Mouse (Mus musculus): ENCODE data around the gene Gm37240.

Gene Gm37240

GRCm38 (mm10) chr3:85776126-85776525 lies 111.2 kb downstream of the Gm37240 start:
- no peaks in the 10 kb centered on the region for H3K36me3 ChIP-seq (ENCODE audit: control insufficient read depth, insufficient read depth, low read length, poor library complexity, severe bottlenecking)
- no peak for DNase-seq (ENCODE audit: low read depth, low spot score)
- H3K27me3 ChIP-seq (ENCODE audit: control insufficient read depth, insufficient read depth, low read length, poor library complexity, severe bottlenecking): no peaks in the 10 kb centered on the region

- no peak for DNase-seq (ENCODE audit: low read depth, low spot score)
- Histone ChIP-seq H3K36me3 (ENCODE audit: control insufficient read depth, insufficient read depth, low read length, poor library complexity, severe bottlenecking) (no peaks in the 10 kb centered on the region), H3K27me3 (ENCODE audit: control insufficient read depth, insufficient read depth, low read length, poor library complexity, severe bottlenecking) (no peaks in the 10 kb centered on the region)
Measured at GRCm38 (mm10) chr3:85773886-85774285, 113.4 kb downstream of the Gm37240 start.

DNA sequence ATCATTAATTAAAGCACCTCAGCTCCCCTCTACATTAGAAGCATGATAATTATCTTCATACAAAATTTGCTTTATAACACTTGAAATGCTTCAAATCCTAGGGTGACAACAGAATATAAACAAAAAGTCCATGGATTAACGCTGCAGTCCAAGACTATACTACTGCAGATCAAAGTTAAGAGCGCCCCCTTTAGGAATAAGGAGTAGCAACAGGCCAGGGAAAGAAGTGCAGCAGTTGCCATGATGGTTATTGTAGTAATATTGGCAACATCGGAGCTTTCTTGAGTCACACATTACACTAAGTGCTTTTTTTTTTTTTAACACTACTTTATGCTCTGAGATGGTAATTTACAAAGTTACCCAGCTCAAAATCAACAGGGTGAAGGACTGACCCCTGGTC lies 113.9 kb downstream of the Gm37240 start:
- no peaks in the 10 kb centered on the region for H3K36me3 ChIP-seq (ENCODE audit: control insufficient read depth, insufficient read depth, low read length, poor library complexity, severe bottlenecking)
- H3K27me3 ChIP-seq (ENCODE audit: control insufficient read depth, insufficient read depth, low read length, poor library complexity, severe bottlenecking): no peaks in the 10 kb centered on the region
- DNase-seq (ENCODE audit: low read depth, low spot score): no peak

DNA sequence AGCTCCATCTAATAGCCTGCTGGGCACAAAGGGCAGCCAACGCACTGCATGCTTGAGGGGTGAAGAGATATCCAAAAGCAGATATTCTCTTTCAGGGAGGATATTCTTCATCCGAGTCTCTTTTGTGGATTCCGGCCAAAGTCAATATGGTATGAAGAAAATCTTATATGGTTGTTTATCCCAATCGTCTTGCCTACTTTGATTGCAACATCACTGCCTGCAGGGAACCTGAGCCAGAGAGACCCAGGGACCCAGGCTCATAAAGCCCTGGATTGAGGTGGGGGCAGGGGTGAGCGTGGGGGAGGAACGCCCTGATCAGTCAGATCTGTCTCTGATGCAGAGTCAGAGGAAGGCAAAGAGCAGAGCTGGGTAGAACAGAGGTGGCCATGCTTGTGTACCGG lies 122.4 kb downstream of the Gm37240 start:
- Histone ChIP-seq H3K36me3 (ENCODE audit: control insufficient read depth, insufficient read depth, low read length, poor library complexity, severe bottlenecking) (no peaks in the 10 kb centered on the region), H3K27me3 (ENCODE audit: control insufficient read depth, insufficient read depth, low read length, poor library complexity, severe bottlenecking) (no peaks in the 10 kb centered on the region)
- DNase-seq (ENCODE audit: low read depth, low spot score): no peak

DNA sequence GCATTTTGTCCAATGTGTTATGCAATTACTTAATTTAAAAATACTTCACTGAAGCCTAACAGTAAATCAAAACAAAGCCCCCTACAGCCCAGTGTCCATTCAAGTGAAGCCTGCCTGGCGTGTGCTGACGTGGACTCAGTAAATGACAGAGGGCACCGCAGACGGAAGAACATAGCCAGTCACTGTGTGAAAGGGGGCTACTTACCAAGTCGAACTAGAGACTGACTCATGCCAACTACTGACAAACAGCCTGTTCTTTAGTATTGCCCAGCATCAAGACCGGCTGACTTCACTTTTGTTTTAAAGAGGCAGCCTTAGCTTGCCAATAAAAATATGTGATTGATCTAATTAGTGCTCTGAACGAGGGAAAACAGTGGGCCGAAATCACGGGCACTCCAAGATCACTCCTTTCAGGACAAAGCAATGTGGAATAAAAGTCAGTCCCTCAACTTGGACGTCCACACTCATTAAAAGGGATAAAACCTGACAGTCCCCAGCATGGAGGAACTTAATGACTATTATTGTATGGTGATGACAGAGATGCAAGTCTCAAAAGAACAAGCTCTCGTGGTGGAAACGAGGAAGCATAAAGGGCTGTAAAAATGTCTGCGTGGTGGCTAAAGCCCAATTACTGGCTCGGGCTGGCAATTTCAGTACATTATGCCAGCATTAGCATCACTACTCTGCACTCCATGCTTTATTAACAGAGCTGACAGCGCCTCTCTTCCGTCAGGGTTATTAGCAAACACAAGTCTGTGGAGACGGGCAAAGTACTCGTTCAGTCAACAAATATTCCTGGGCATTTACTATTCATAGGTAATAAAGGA lies 123.1 kb downstream of the Gm37240 start:
- no peaks in the 10 kb centered on the region for H3K27me3 ChIP-seq (ENCODE audit: control insufficient read depth, insufficient read depth, low read length, poor library complexity, severe bottlenecking)
- DNase-seq (ENCODE audit: low read depth, low spot score): no peak
- no peaks in the 10 kb centered on the region for H3K36me3 ChIP-seq (ENCODE audit: control insufficient read depth, insufficient read depth, low read length, poor library complexity, severe bottlenecking)

GRCm38 (mm10) chr3:85757944-85758343 lies 129.4 kb downstream of the Gm37240 start:
- Histone ChIP-seq H3K36me3 (ENCODE audit: control insufficient read depth, insufficient read depth, low read length, poor library complexity, severe bottlenecking) (no peaks in the 10 kb centered on the region), H3K27me3 (ENCODE audit: control insufficient read depth, insufficient read depth, low read length, poor library complexity, severe bottlenecking) (no peaks in the 10 kb centered on the region)
- no peak for DNase-seq (ENCODE audit: low read depth, low spot score)

DNA sequence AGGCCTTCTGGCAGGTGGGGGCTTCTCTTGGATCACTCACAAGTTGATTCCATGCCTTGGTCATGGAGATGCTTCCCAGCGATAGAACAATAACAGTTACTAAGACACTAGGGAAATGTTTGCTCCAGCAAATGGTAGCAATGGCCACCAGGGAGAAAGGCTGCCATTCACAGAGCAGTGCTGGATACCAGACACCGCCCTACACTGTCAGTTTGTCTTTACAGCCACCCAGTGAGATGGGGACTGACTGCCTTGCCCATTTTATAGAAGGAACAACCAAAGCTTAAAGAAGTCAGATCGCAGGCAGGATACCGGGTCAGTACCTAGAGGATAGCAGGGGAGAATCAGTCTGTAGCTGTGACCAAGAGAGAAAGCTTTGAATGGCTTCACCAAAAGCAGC lies 129.9 kb downstream of the Gm37240 start:
- no peaks in the 10 kb centered on the region for H3K36me3 ChIP-seq (ENCODE audit: control insufficient read depth, insufficient read depth, low read length, poor library complexity, severe bottlenecking)
- DNase-seq (ENCODE audit: low read depth, low spot score): no peak
- H3K27me3 ChIP-seq (ENCODE audit: control insufficient read depth, insufficient read depth, low read length, poor library complexity, severe bottlenecking): no peaks in the 10 kb centered on the region

DNA sequence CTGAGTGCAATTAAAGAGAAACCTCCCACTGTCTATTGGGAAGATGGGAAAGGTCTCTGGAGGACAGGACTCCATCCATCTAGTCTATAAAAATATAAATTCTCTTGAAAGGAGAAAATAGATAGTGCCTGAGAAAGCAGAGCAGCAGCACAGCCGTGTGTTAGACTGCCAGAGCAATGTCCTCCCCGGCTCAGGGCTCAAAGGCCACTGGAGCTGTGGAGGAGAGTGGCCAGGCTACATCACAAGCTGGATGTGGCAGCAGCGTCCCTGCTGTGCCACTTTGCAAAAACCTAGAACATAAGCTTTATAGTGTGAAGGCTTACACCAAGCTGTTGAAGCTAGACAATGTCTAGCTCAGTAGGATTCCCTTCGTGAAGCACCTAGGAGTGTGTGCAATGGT lies 138.0 kb downstream of the Gm37240 start:
- Histone ChIP-seq H3K36me3 (ENCODE audit: control insufficient read depth, insufficient read depth, low read length, poor library complexity, severe bottlenecking) (no peaks in the 10 kb centered on the region), H3K27me3 (ENCODE audit: control insufficient read depth, insufficient read depth, low read length, poor library complexity, severe bottlenecking) (no peaks in the 10 kb centered on the region)
- DNase-seq (ENCODE audit: low read depth, low spot score): no peak

DNA sequence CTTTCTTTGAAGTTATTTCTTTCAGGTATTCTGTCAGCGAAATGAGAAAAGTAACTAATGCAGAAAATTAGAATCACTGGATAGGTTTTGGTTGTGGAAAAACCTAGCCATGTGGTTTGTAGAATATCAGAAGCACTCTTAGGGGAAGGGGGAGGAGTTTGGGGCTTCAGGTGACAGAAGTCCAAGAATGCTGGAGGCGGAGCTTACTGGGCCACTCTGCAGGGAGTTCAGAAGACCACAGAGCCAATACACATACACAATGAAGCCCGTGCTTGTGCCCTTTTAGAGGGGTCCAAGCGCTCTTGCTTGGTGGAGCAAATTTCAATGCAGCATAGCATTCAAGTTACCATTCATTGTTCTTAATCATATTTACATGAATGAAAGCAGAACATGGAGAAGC lies 138.5 kb downstream of the Gm37240 start:
- Histone ChIP-seq H3K36me3 (ENCODE audit: control insufficient read depth, insufficient read depth, low read length, poor library complexity, severe bottlenecking) (no peaks in the 10 kb centered on the region), H3K27me3 (ENCODE audit: control insufficient read depth, insufficient read depth, low read length, poor library complexity, severe bottlenecking) (no peaks in the 10 kb centered on the region)
- no peak for DNase-seq (ENCODE audit: low read depth, low spot score)

- no peaks in the 10 kb centered on the region for H3K36me3 ChIP-seq (ENCODE audit: control insufficient read depth, insufficient read depth, low read length, poor library complexity, severe bottlenecking)
- no peak for DNase-seq (ENCODE audit: low read depth, low spot score)
- H3K27me3 ChIP-seq (ENCODE audit: control insufficient read depth, insufficient read depth, low read length, poor library complexity, severe bottlenecking): no peaks in the 10 kb centered on the region
Measured at GRCm38 (mm10) chr3:85746116-85746515, 141.2 kb downstream of the Gm37240 start.

GRCm38 (mm10) chr3:85741767-85742166 lies 145.6 kb downstream of the Gm37240 start:
- Histone ChIP-seq H3K36me3 (ENCODE audit: control insufficient read depth, insufficient read depth, low read length, poor library complexity, severe bottlenecking) (no peaks in the 10 kb centered on the region), H3K27me3 (ENCODE audit: control insufficient read depth, insufficient read depth, low read length, poor library complexity, severe bottlenecking) (no peaks in the 10 kb centered on the region)
- DNase-seq (ENCODE audit: low read depth, low spot score): no peak

DNA sequence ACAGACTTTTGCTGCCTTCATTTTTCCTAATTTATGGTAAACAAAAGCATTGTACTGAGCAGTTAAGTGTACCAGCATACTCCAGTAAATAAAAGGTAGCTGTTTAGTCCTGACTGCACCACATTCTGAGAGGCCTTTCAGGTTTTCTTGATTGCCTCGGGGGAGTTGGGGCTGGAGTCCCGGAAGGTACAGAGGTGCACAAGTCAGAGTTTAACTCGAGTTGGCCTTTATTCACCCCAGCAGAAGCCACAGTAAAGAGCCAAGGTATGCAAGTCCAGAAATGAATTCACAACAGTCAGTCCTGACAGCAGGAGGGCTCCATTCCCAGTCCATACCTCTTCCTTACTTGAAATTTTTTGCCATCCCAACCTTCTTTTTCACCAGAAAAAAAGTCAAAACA lies 148.7 kb downstream of the Gm37240 start:
- no peaks in the 10 kb centered on the region for H3K36me3 ChIP-seq (ENCODE audit: control insufficient read depth, insufficient read depth, low read length, poor library complexity, severe bottlenecking)
- no peak for DNase-seq (ENCODE audit: low read depth, low spot score)

GRCm38 (mm10) chr3:85733939-85734729 lies 153.2 kb downstream of the Gm37240 start:
- no peaks in the 10 kb centered on the region for H3K27me3 ChIP-seq (ENCODE audit: control insufficient read depth, insufficient read depth, low read length, poor library complexity, severe bottlenecking)
- no peaks in the 10 kb centered on the region for H3K36me3 ChIP-seq (ENCODE audit: control insufficient read depth, insufficient read depth, low read length, poor library complexity, severe bottlenecking)
- no peak for DNase-seq (ENCODE audit: low read depth, low spot score)

More for the DNA sequence above, 148.7 kb downstream of the Gm37240 start:
- no peaks in the 10 kb centered on the region for H3K27me3 ChIP-seq (ENCODE audit: control insufficient read depth, insufficient read depth, low read length, poor library complexity, severe bottlenecking)

DNA sequence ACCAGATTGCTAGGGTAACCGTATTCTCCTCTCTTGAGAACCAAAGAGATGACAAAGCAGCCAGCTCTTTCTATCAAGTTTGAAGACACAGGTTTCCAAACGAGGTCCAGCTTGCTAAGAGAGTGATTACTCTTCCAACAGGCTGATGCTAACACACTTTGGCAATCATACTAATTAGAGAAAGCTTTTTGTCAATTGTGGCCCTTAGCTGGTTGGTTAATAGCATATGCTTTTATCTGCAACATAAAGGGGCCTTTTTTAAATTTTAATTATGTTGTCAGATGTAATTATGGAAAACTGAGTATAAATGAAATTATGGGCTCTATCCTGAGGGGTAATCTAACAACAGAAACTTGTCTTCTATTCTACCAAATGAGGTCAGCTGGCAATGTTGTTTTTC lies 160.1 kb downstream of the Gm37240 start:
- H3K36me3 ChIP-seq (ENCODE audit: control insufficient read depth, insufficient read depth, low read length, poor library complexity, severe bottlenecking): no peaks in the 10 kb centered on the region
- no peak for DNase-seq (ENCODE audit: low read depth, low spot score)
- no peaks in the 10 kb centered on the region for H3K27me3 ChIP-seq (ENCODE audit: control insufficient read depth, insufficient read depth, low read length, poor library complexity, severe bottlenecking)

GRCm38 (mm10) chr3:85725971-85726370 lies 161.3 kb downstream of the Gm37240 start:
- no peak for DNase-seq (ENCODE audit: low read depth, low spot score)
- Histone ChIP-seq H3K27me3 (ENCODE audit: control insufficient read depth, insufficient read depth, low read length, poor library complexity, severe bottlenecking) (no peaks in the 10 kb centered on the region), H3K36me3 (ENCODE audit: control insufficient read depth, insufficient read depth, low read length, poor library complexity, severe bottlenecking) (no peaks in the 10 kb centered on the region)
